Mouse (Mus musculus) liver, postnatal 0 days (tissue): Measurements from ENCODE around the gene Coro1c.

Experiments
- CTCF ChIP-seq: sonication (generic); IDR thresholded peaks from 2 replicates; pipeline ENCODE4 v1.5.1; 2016; ENCODE audit warnings: antibody characterized with exemption, low read depth
- EP300 ChIP-seq: IDR thresholded peaks from 2 replicates; pipeline ENCODE4 v1.6.1; 2016; ENCODE audit warnings: antibody characterized with exemption, low read depth, mild to moderate bottlenecking

DNA sequence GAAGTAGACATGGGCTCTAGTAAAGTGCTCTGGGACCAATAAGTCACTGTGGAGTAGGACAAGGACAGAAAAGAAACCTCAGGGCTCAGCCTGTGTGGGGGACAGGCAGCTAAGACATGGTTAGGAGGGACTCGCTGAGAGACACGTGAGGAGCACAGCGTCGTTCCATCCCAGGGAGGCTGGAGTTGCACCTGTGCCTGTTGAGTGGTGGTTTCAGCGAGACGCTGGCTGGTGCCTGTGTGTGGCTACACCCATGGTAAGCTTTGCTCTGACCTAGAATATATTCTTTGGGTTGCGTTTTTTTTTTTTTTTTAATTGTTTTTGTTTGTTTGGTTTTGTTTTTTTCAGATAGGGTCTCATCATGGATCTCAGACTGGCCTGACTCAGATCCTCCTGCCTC, 32.4 kb downstream of the Coro1c start:
- TF ChIP-seq EP300, result no peak
- no peak for TF ChIP-seq CTCF
